Mouse (Mus musculus): ENCODE data around the gene Dennd4c.

DNA sequence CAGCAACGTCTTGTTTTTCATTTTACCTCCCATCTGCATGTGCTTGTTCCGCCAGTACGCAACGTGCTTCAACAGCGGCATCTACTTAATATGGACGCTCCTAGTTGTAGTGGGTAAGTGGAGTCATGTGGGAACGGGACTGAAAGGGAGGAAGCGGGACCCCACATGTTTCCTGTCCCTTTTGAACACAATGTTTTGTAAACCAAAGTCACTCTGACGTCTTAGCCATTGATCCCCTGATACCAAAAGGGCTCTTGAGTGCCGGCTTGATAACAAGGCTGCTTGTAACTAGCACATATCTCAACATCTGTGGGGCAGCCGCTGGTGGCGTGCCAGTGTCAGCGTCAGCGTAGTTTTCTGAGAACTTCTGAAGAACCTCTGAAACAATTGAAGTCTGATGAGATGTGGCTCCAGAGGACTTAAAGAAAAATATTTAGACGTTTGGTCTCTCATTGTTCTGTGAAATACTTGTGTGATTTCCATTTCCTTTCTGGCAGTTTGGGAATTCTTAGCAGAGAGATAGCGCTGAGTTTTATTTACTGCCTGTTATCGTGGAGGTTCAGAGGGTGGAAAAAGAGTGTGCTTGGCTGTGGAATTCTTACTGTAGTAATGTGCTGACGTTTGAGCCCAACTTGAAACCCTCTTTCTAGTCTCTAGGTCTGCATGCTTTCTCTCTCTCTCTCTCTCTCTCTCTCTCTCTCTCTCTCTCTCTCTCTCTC is 138.0 kb downstream of the Dennd4c start:
- TF ChIP-seq POLR2A (IDR thresholded peaks at IDR 0.05; ENCODE audit: insufficient read length, low read depth) = no peak
- TF ChIP-seq USF1 (IDR thresholded peaks at IDR 0.05; ENCODE audit: low read depth) = no peak
- TF ChIP-seq CEBPB (IDR thresholded peaks at IDR 0.05; ENCODE audit: insufficient read depth, poor library complexity, severe bottlenecking) = no peak
- TF ChIP-seq SRF (IDR thresholded peaks at IDR 0.05; ENCODE audit: control insufficient read depth, insufficient read length, low read depth) = no peak
- no peak for TF ChIP-seq MYOG (IDR thresholded peaks at IDR 0.05; ENCODE audit: control insufficient read depth in 1 of 3, insufficient read depth in 1 of 3, insufficient read length in 2 of 3, low read depth in 2 of 3)
- TF ChIP-seq TCF12 (IDR thresholded peaks at IDR 0.05; ENCODE audit: insufficient read depth, poor library complexity, severe bottlenecking) = no peak
- no peak for TF ChIP-seq POLR2AphosphoS2 (IDR thresholded peaks at IDR 0.05; ENCODE audit: insufficient read length, low read depth)
- no peak for TF ChIP-seq E2F4 (IDR thresholded peaks at IDR 0.05; ENCODE audit: insufficient read depth)
- TF ChIP-seq MAX (IDR thresholded peaks at IDR 0.05; ENCODE audit: low read depth) = no peak
- no peak for TF ChIP-seq MYOD1 (IDR thresholded peaks at IDR 0.05; ENCODE audit: control insufficient read depth in 1 of 3, insufficient read length in 2 of 3, low read depth in 2 of 3)
- no peak for TF ChIP-seq TCF3 (IDR thresholded peaks at IDR 0.05; ENCODE audit: insufficient read length, low read depth)

Measured in myocyte (in vitro differentiated cells).